Mouse (Mus musculus) neural tube, embryonic 13.5 days (tissue): Measurements from ENCODE around the gene Spats2l. TPM values are rescaled to one million over a fixed set of nuclear protein-coding genes. Genes with fewer than 3 reads are reported as not detected.

Source experiments
- ATAC-seq: fragments of 200-750 bp; cut with Nextera tagmentation; 2 replicates; pipeline ENCODE4 v1.8.0; 2017; ENCODE audit warnings: low read depth, mild to moderate bottlenecking, moderate TSS enrichment, moderate library complexity
- H3K27ac ChIP-seq: fragments of 300-500 bp; sonication (generic); replicated peaks from 2 replicates; pipeline ENCODE4 v1.5.1; 2015; ENCODE audit warnings: moderate library complexity, mild to moderate bottlenecking, inconsistent platforms
- H3K27me3 ChIP-seq: fragments of 300-500 bp; sonication (generic); 2 replicates; pipeline ENCODE4 v1.6.1; 2015; ENCODE audit warnings: mild to moderate bottlenecking, inconsistent platforms
- H3K36me3 ChIP-seq: fragments of 300-500 bp; sonication (generic); 2 replicates; pipeline ENCODE4 v1.6.1; 2015; ENCODE audit warnings: mild to moderate bottlenecking, inconsistent platforms
- H3K4me1 ChIP-seq: fragments of 300-500 bp; sonication (generic); replicated peaks from 2 replicates; pipeline ENCODE4 v1.6.1; 2015; ENCODE audit warnings: inconsistent platforms
- H3K4me2 ChIP-seq: fragments of 300-500 bp; sonication (generic); 2 replicates; pipeline ENCODE4 v1.6.1; 2015; ENCODE audit warnings: inconsistent platforms, mild to moderate bottlenecking, moderate library complexity
- H3K4me3 ChIP-seq: fragments of 300-500 bp; sonication (generic); 2 replicates; pipeline ENCODE4 v1.5.1; 2015; ENCODE audit warnings: mild to moderate bottlenecking, inconsistent platforms
- H3K9ac ChIP-seq: fragments of 300-500 bp; sonication (generic); 2 replicates; pipeline ENCODE4 v1.6.1; 2015; ENCODE audit warnings: moderate library complexity, mild to moderate bottlenecking, inconsistent platforms
- H3K9me3 ChIP-seq: fragments of 300-500 bp; sonication (generic); 2 replicates; pipeline ENCODE4 v1.6.1; 2016; ENCODE audit warnings: inconsistent platforms
- WGBS: fragments of 180-500 bp; shearing (Covaris S2); methylation state at CpG from one replicate; pipeline ENCODE4 v1.1.7; 2015; 5-methylcytosine and 5-hydroxymethylcytosine counted together
- polyA plus RNA-seq: library from polyadenylated mRNA; unstranded; fragments of >200 nt; fragmentation: Nextera tagmentation; extraction: Ambion mirVana; gene quantifications from 2 replicates; pipeline ENCODE4 v1.2.1, GENCODE M21; 2015

Gene Spats2l
- polyA plus RNA-seq, 1 experiment from 2014 or later: 52.5 TPM

- WGBS: 69% methylated on average over 5 of the region's 5 CpGs
- H3K4me3 ChIP-seq: no peak overlapping the region
Observed at GRCm38 (mm10) chr1:57949716-57950115, 175.8 kb downstream of the Spats2l start.

GRCm38 (mm10) chr1:57952509-57952908 lies 178.5 kb downstream of the Spats2l start:
- Histone ChIP-seq H3K9me3 (no peaks in the 10 kb centered on the region), H3K27me3 (no peaks in the 10 kb centered on the region), H3K36me3 (peaks cover 25% of the 10 kb centered on the region), H3K27ac (no peak overlapping the region), H3K4me2 (no peak overlapping the region), H3K4me3 (no peak overlapping the region), H3K9ac (no peak overlapping the region), H3K4me1 (0 out of 2 replicates have a peak, but pooled peaks cover 5% of the 10 kb centered on the region)
- no peak for ATAC-seq
- 97% methylated on average over 4 of the region's 4 CpGs for WGBS

More at GRCm38 (mm10) chr1:57949716-57950115, 175.8 kb downstream of the Spats2l start:
- Histone ChIP-seq H3K27ac (no peak overlapping the region), H3K4me1 (0 out of 2 replicates have a peak, but pooled peaks cover 9% of the 10 kb centered on the region), H3K4me2 (no peak overlapping the region), H3K27me3 (no peaks in the 10 kb centered on the region), H3K9ac (no peak overlapping the region), H3K36me3 (peaks cover 16% of the 10 kb centered on the region; the same call in 1 of the 2 replicates), H3K9me3 (no peaks in the 10 kb centered on the region)
- no peak for ATAC-seq

DNA sequence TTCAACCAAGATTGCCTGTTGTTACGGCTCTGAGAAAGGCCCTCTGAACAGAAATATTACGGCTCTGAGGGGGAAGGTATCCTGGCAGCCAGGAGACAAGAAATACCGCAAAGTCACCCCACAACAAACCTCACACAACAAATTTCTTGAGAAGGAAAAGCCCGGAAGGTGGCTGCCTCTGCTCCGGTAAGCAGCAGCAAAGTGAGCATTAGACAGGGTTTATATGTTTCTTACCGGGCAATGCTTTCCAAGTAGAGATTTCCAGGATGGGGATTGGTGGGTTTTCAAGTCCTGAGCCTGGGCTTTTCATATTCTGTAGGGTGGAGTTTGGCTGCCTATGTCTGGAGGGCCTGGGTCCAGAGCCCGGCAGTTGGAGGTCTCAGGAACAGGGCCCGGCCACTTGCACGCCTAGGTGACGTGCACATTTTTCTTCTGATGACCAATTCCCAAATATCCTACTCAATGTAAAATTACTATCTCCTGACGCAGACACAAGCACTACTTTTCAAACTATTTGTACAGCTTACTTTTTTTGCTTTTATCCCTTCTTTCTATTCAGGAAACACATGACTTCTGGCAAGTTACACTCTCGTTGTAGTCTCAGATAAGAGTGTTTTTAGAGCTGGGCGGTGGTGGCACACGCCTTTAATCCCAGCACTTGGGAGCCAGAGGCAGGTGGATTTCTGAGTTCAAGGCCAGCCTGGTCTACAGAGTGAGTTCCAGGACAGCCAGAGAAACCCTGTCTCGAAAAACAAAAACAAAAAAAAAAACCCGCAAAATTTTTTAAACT lies 179.8 kb downstream of the Spats2l start:
- Histone ChIP-seq H3K36me3 (peaks cover 31% of the 10 kb centered on the region), H3K4me2 (no peak overlapping the region), H3K9me3 (no peaks in the 10 kb centered on the region), H3K4me3 (no peak overlapping the region), H3K27me3 (no peaks in the 10 kb centered on the region), H3K4me1 (no peaks in the 10 kb centered on the region), H3K27ac (no peak overlapping the region), H3K9ac (no peak overlapping the region)
- 92% methylated on average over 16 of the region's 16 CpGs for WGBS
- no peak for ATAC-seq

DNA sequence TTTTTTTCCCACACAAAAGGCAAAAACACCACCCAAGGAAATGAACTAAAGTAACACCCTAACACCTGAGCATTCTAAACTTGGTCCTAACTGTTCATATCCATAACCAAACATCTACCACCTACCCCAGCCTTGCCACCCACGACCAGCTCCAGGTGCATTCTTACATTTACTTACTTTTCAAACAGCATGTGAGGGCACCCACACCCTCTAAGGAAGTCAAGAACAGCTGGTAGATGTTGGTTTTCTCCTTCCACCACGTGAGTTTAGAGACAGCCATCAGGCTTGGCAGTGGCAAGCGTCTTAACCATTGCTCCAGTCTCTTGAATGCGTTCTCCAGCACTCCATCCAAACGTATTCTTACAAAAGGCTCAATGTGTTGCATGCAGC lies 180.4 kb downstream of the Spats2l start:
- Histone ChIP-seq H3K27ac (no peak overlapping the region), H3K36me3 (peaks cover 37% of the 10 kb centered on the region), H3K4me1 (no peaks in the 10 kb centered on the region), H3K27me3 (no peaks in the 10 kb centered on the region), H3K9me3 (no peaks in the 10 kb centered on the region), H3K4me3 (no peak overlapping the region), H3K9ac (no peak overlapping the region), H3K4me2 (no peak overlapping the region)
- WGBS: 87% methylated on average over 5 of the region's 5 CpGs
- no peak for ATAC-seq

DNA sequence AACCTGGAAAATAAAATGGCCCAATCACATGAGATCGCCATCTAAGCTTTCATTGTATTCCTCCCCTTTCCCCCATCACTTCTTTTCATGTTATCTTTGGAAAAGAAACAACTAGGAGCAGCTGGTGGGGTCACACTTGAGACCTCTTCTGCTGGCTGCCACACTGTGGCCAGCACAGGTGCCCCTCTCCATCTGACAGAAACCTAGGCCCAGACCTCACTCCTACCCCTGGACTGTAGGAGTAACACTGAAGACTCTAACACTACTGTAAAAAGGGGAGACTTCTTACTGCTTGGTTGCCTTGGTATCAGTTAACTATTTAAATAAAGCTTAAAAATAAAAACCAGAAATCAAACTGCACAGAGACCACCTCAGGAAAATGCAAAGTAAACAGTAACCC lies 181.8 kb downstream of the Spats2l start:
- Histone ChIP-seq H3K4me2 (no peak overlapping the region), H3K36me3 (peaks cover 45% of the 10 kb centered on the region), H3K4me3 (no peak overlapping the region), H3K9me3 (no peaks in the 10 kb centered on the region), H3K27ac (no peak overlapping the region), H3K27me3 (no peaks in the 10 kb centered on the region), H3K9ac (no peak overlapping the region), H3K4me1 (no peaks in the 10 kb centered on the region)
- 93% methylated on average over 1 of the region's 1 CpGs for WGBS
- no peak for ATAC-seq

DNA sequence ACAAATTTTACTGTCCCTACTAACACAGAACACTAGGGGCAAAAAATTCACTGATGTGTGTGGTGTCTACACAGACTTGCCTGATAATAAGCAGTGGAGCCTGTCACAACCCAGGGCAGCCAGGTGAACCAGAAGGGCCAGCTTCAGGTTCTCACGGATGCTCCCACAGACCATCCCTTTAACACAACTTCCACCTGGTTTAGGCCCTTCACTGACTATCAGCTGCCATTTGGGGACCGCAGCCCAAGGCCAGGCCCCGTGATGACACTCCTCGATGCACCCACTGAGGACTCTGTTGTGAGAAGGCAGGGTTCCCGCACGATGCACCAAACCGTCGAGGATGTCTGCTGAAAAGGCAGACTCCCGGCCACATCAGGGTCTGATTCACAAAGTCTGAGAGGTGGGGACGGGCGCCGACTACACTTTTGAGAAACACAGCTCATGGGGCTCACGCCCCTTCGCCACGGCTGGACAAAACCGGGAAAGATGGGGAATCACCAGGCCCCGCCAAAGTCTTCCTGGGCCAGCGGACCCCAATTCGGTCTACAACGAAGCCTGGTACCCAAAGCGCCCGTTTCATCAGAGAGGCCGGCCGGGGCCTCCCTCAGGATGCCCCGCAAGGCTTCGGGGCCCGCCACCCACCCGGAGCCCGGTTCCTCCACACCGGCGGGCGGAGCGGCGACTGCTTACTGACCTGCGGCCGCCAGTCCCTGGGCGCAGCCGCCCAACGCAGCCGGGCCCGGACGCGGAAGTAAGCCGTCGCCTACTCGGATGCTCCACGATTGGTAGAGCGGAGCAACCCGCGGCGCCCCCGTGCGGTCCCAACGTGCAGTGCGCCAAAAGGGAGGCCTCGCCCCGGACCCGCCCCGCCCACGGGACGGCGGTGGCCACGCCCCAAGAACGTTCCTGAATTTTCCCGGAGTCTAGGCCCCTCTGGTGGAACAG lies 195.6 kb downstream of the Spats2l start:
- H3K27ac ChIP-seq: peak overlapping the region; percentile 84
- WGBS: under 1% methylated on average over 65 of the region's 65 CpGs
- H3K9me3 ChIP-seq: no peaks in the 10 kb centered on the region
- H3K36me3 ChIP-seq: peaks cover 12% of the 10 kb centered on the region; the same call in 1 of the 2 replicates
- peak; percentile 97 for ATAC-seq
- H3K4me3 ChIP-seq: peak overlapping the region; percentile 72
- peak overlapping the region; percentile 85 for H3K9ac ChIP-seq
- peak overlapping the region; percentile 62 for H3K4me2 ChIP-seq
- no peaks in the 10 kb centered on the region for H3K27me3 ChIP-seq
- peaks cover 12% of the 10 kb centered on the region for H3K4me1 ChIP-seq

DNA sequence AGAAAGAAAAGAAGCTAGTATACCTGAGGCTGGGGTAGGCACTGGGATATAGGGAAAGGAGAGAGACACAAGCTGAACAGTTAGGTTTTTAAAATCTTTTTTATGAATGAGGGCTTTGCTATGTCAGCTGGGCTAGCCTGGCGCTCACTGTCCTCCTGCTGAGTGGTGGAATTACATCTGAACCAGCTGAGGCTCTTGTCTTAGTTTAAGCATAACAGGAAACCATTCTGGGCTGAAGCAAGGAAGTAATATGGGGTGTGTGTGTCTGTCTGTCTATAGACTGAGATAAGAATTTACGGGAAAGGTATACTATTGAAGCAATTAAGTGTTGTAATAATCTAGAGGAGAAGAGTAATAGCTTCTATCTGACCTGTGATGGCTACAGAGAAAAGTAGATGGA lies 197.6 kb downstream of the Spats2l start:
- Histone ChIP-seq H3K9ac (no peak overlapping the region), H3K4me2 (no peak overlapping the region), H3K36me3 (peaks cover 5% of the 10 kb centered on the region; the same call in 1 of the 2 replicates), H3K27me3 (no peaks in the 10 kb centered on the region), H3K4me1 (peaks cover 12% of the 10 kb centered on the region), H3K9me3 (no peaks in the 10 kb centered on the region), H3K27ac (no peak overlapping the region), H3K4me3 (no peak overlapping the region)
- ATAC-seq: no peak
- WGBS: 91% methylated on average over 2 of the region's 2 CpGs

GRCm38 (mm10) chr1:57976860-57977259 lies 202.9 kb downstream of the Spats2l start:
- ATAC-seq: no peak
- Histone ChIP-seq H3K9me3 (no peaks in the 10 kb centered on the region), H3K4me3 (no peak overlapping the region), H3K36me3 (no peaks in the 10 kb centered on the region), H3K27ac (no peak overlapping the region), H3K4me1 (no peaks in the 10 kb centered on the region), H3K9ac (no peak overlapping the region), H3K27me3 (no peaks in the 10 kb centered on the region), H3K4me2 (no peak overlapping the region)
- WGBS: 95% methylated on average over 3 of the region's 3 CpGs

- ATAC-seq: no peak
- Histone ChIP-seq H3K9me3 (no peaks in the 10 kb centered on the region), H3K9ac (no peak overlapping the region), H3K27me3 (no peaks in the 10 kb centered on the region), H3K36me3 (no peaks in the 10 kb centered on the region), H3K4me3 (no peak overlapping the region), H3K27ac (no peak overlapping the region), H3K4me1 (no peaks in the 10 kb centered on the region), H3K4me2 (no peak overlapping the region)
- WGBS: 73% methylated on average over 6 of the region's 6 CpGs
Observed at GRCm38 (mm10) chr1:57989052-57989600, 215.2 kb downstream of the Spats2l start.

DNA sequence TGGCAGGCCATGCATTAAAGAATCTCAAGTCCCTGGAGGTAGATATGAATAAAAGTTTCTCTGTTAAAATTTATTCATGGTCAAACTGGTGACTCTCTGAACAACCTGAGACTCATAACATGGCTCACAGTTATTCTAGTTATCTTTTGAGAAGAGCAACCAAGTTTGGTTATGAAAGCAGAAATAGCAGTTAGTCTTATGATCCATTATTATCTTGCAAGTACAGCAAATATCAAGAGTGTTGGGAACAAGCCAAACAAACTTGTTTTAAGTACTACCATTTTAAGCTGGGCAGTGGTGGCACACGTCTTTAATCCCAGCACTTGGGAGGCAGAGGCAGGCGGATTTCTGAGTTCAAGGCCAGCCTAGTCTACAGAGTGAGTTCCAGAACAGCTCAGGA lies 217.3 kb downstream of the Spats2l start:
- H3K4me1 ChIP-seq: peaks cover 2% of the 10 kb centered on the region
- no peaks in the 10 kb centered on the region for H3K9me3 ChIP-seq
- no peak overlapping the region for H3K27ac ChIP-seq
- no peaks in the 10 kb centered on the region for H3K36me3 ChIP-seq
- ATAC-seq: no peak
- no peak overlapping the region for H3K9ac ChIP-seq
- WGBS: 88% methylated on average over 2 of the region's 2 CpGs
- H3K27me3 ChIP-seq: no peaks in the 10 kb centered on the region
- no peak overlapping the region for H3K4me2 ChIP-seq
- no peak overlapping the region for H3K4me3 ChIP-seq

DNA sequence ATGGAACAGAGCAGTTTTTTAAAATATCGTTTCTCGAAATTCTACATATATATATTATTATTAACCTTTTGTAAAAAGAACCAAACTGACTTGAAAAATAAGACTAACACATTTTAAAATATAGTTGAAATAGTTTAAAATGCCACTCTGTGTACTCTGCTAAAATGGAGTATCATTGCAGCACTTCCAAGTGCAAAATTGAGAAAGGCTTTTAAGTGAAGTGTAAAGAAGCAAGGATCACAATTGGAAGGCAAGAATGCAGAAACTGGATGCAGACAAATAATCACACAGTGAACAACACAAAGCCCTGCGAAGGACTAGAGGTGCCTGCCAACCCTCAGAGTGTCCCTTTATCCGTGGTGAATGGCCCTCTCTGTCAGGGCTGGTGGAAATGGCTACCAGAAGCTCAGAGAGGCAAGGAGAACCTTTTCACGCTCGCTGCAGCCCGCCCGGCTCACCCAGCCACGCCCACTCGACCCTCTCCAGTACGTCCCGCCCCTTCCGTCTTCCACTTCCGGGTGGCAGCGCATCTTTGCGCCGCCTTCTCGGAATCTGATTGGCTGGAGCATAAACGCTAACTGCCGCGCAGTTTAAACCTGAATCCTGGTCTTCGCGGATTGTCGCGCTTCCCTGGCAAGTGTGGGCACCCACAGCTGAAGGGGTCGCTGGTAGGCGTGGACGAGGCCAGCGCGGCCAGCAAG lies 221.6 kb downstream of the Spats2l start, which contains the start of gene Sgo2a:
Gene Sgo2a, plus strand, starts transcription at position 540 of the 701 bp plus-strand sequence.
- Histone ChIP-seq H3K9me3 (no peaks in the 10 kb centered on the region), H3K36me3 (no peaks in the 10 kb centered on the region), H3K27ac (peak within 1 kb of the TSS; percentile 89), H3K4me1 (peaks cover 18% of the 10 kb centered on the region), H3K9ac (peak within 1 kb of the TSS; percentile 75), H3K4me2 (peak within 1 kb of the TSS; percentile 94), H3K4me3 (peak within 1 kb of the TSS; percentile 68), H3K27me3 (no peaks in the 10 kb centered on the region)
- ATAC-seq: peak; percentile 99
- 6% methylated on average over 30 of the region's 30 CpGs for WGBS
